Mouse (Mus musculus) frontal cortex, adult 2 months (tissue): ENCODE measurements around the gene Klhl40. TPM values are rescaled to one million over a fixed set of nuclear protein-coding genes. Genes with fewer than 3 reads are reported as not detected.

Source experiments
- DNase-seq, 2 experiments: peaks; one replicate each; pipeline ENCODE4 v3.0.0; 2022; ENCODE audit warnings: low spot score in 1 of 2; ENCODE audit errors: extremely low spot score in 1 of 2
- polyA plus RNA-seq: library from polyadenylated mRNA; depleted of rRNA; stranded (reverse); fragments of >200 nt; gene quantifications from 2 replicates; pipeline ENCODE4 v1.2.3, GENCODE M21; 2012; rRNA removed

Klhl40 gene
- polyA plus RNA-seq, 1 experiment, result 11.4 TPM

- peak in 1 of 2 experiments; percentile 53 for DNase-seq
These were observed 45.2 kb downstream of the Klhl40 start for GRCm38 (mm10) chr9:121822585-121822991.

- no peak for DNase-seq
These were observed 45.6 kb downstream of the Klhl40 start for GRCm38 (mm10) chr9:121823051-121823450.

DNA sequence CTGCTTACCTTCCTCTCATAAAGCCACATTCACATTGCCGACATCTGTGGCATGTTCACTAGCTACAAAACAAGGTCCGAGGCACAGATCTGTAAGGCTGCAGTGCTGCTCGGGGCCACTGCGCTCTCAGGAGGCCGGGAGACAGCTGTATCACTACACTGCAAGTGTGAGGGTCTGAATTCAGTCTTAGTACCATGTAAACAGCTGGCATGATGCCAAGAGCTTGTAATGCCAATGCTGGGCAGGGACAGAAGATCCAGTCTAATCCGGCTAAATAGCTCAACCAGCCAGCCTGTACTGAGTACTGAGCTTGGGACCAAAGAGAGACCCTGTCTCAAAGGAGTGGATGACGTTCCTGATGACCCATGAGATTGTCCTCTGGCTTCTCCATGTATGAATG lies 46.6 kb downstream of the Klhl40 start:
- DNase-seq, result no peak

GRCm38 (mm10) chr9:121826356-121826755 lies 48.9 kb downstream of the Klhl40 start:
- peak in 1 of 2 experiments; percentile 69 for DNase-seq

- no peak for DNase-seq
These were observed 50.9 kb downstream of the Klhl40 start for GRCm38 (mm10) chr9:121828314-121828713.

DNA sequence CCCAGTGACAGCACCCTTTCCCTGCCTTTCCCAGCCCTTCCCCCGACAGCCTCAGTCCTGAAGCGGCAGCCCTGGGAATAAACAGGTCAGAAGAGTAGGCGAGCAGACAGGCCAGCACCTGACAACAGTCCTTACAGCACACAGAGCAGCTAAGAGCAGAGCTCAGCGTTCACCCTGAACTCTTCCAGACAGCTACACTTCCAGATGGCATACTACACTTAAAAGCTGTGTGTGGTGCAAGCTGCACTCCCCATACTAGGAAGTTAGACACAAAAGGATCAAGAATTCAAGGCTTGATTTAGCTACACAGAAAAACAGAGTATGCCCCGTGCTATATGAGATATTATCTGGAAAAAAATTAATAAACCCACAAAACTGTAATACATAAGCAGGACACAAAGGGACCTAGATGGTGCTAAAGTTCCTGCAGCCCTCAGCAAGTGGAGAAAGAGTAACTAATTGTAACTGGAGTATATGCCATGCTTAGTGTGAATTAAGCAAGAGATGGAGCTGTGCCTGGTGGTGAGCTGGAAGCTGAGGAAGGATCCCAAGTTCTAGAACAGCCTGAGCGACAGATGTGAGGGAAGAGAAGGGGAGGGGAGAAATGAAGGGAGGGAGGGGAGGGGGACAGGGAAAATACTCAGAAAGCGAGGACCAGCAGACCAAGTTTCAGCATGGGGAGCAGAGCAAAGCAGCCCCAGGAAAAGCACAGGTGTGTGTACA lies 52.0 kb downstream of the Klhl40 start:
- no peak for DNase-seq

- DNase-seq, result peak in 1 of 2 experiments; percentile 73
These were observed 53.0 kb downstream of the Klhl40 start for GRCm38 (mm10) chr9:121830243-121830955.

DNA sequence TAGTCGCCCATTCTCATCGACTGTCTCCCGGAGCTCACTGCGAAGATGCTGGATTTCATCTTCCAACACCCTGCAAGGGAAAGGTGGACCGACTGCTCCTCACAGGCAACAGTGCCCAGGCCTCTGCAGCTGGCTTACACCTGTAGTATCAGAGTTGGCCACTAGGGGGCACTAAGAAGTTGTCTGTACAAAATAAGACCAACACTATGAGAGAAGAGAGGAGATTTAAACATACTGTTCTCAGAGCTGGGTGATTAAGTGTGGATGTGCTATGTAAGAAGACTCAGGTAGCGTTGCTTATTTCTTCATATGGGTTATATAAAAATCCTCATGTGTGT lies 53.5 kb downstream of the Klhl40 start:
- peak; percentile 66 to 97 for DNase-seq

Other genes with a start within 250 kb of the Klhl40 start
- gene Lyzl4, start 135.5 kb upstream of the Klhl40 start, polyA plus RNA-seq, result 0.54 and 1.3 TPM in 2 replicates
- 15.4 and 16.9 TPM in 2 replicates for gene Vipr1, start 134.9 kb upstream of the Klhl40 start, polyA plus RNA-seq
- 14.6 and 16.9 TPM in 2 replicates for gene Sec22c, start 72.1 kb upstream of the Klhl40 start, polyA plus RNA-seq
- gene Ss18l2, start 67.3 kb upstream of the Klhl40 start, polyA plus RNA-seq, result 101 and 118 TPM in 2 replicates
- 133 and 161 TPM in 2 replicates for gene Nktr, start 58.4 kb upstream of the Klhl40 start, polyA plus RNA-seq
- gene Zfp651, start 18.3 kb upstream of the Klhl40 start, polyA plus RNA-seq, result 98.0 and 101 TPM in 2 replicates
- gene Hhatl, start 14.9 kb downstream of the Klhl40 start, polyA plus RNA-seq, result 17.7 and 19.6 TPM in 2 replicates
- gene Ccdc13, start 61.9 kb downstream of the Klhl40 start, polyA plus RNA-seq, result 12.1 and 12.6 TPM in 2 replicates
- 82.0 and 93.0 TPM in 2 replicates for gene Higd1a, start 80.8 kb downstream of the Klhl40 start, polyA plus RNA-seq
- 2.6 and 3.3 TPM in 2 replicates for gene Ackr2, start 120.7 kb downstream of the Klhl40 start, polyA plus RNA-seq
- gene Cyp8b1, start 138.7 kb downstream of the Klhl40 start, polyA plus RNA-seq, result not detected in 2 replicates
- gene Fam198a, start 173.4 kb downstream of the Klhl40 start, polyA plus RNA-seq, result 6.2 and 7.4 TPM in 2 replicates
- 27.7 and 32.3 TPM in 2 replicates for gene Pomgnt2, start 219.5 kb downstream of the Klhl40 start, polyA plus RNA-seq